Mouse (Mus musculus): ENCODE measurements around the gene Vmn1r48.
"Not testable (repeated sequence)": the region's sequence is repeated elsewhere in the genome, so short reads cannot be mapped to it uniquely, and the experiment has no call there.

Vmn1r48 gene

DNA sequence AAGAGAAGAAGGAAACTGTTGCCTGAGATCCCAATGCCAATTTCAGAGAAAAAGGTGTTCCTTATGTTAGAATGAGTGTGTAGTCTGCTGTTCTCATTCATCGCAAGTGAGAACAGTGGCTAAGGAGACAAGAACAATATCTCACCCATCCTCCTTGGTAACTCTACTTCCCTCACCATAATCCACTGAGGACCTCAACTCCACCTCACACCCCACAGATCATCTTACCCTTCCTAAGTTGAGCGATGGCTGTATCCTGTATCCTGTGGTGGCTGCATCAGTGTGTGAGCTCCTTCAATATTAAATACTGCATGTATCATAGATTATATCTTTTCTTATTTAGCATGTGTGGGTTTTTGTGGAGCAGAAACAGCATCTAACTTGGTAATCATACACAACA lies at the start of gene Vmn1r48:
Vmn1r48 (minus strand) TSS at position 101 of the 400 bp plus-strand sequence.
- DNase-seq (ENCODE audit: inconsistent age in 2 of 2, low spot score in 1 of 2): not testable (repeated sequence)

DNA sequence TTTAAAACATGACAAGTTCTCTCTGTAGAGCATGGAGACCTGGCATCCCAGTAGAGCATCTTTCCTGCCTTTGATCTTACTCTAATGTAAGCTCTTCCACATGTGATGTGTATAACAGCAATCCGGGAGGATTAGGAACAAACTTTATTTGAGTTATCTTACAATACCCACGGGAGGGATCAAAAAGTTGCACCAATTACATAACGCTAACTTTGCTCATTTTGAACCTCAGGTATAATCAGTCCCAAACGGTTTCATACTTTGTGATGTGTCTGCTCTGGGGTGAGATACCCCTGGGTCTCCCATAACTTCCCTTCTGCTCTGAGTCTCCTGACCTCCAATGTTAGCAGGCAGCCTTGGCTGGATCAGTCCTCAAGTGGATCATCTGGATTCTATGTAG lies 41.8 kb upstream of the Vmn1r48 start, which contains the start of gene Vmn1r49:
Vmn1r49 (minus strand) TSS at position 101 of the 400 bp plus-strand sequence.
- no peak for DNase-seq (ENCODE audit: inconsistent age in 2 of 2, low spot score in 1 of 2)

DNA sequence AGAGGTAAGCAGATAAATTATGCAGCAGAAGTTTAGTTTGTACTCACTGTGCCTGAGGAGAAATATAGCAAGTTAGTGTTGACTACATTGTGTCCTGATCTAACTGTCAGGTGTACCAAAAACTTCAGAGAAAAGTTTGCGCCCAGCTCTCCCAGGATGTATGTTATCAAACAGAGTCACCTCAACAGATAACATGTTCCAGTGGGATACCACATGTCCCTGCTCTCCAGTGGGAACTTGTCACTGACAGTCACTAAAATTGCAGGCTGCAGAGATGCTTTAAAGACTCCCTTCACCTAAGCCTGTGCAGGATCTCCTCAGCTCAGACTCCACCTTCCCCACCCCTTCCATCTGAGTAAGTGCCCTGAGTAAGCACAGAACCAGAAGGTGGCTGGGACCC lies 20.8 kb downstream of the Vmn1r48 start, which contains the start of gene Vmn1r47:
Vmn1r47 (plus strand) TSS at position 301 of the 400 bp plus-strand sequence.
- not testable (repeated sequence) for DNase-seq (ENCODE audit: inconsistent age in 2 of 2, low spot score in 1 of 2)

DNA sequence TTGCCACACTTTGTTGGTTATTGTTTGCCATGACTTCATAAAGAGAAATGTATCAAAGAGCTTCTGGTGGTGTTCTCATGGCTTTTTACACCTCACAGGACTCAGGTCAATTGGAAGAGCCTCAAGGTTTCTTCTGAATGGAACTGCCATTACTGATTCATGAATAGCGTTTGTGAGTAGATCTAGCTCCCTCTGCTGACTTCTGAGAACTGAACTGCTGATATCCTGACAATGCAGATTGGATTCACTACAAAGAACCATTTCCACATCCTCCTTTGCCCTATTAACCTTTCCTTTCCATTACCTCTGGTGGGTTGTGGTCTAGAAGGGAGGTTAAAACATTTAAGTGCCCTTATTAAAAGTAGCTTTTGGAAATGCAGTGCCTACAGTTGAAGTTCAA lies 50.7 kb downstream of the Vmn1r48 start:
- DNase-seq (ENCODE audit: inconsistent age in 2 of 2, low spot score in 1 of 2): peak in 1 of 2 experiments; percentile 64
